Mouse (Mus musculus) liver, embryonic 15.5 days (tissue): ENCODE measurements around the gene Nxf1. TPM values are rescaled to one million over a fixed set of nuclear protein-coding genes. Genes with fewer than 3 reads are reported as not detected.

Experiments
- ATAC-seq: fragments of 200-750 bp; cut with Nextera tagmentation; 2 replicates; pipeline ENCODE4 v1.8.0; 2017; ENCODE audit warnings: moderate number of reproducible peaks, mild to moderate bottlenecking, moderate library complexity; ENCODE audit not compliant: insufficient read depth
- H3K27ac ChIP-seq: fragments of 300-500 bp; sonication (generic); replicated peaks from 2 replicates; pipeline ENCODE4 v1.5.1; 2015; ENCODE audit warnings: mild to moderate bottlenecking, inconsistent platforms
- H3K27me3 ChIP-seq: fragments of 300-500 bp; sonication (generic); 2 replicates; pipeline ENCODE4 v1.6.1; 2015; ENCODE audit warnings: mild to moderate bottlenecking, inconsistent platforms
- H3K36me3 ChIP-seq: fragments of 300-500 bp; sonication (generic); replicated peaks from 2 replicates; pipeline ENCODE4 v1.6.1; 2015; ENCODE audit warnings: moderate library complexity, mild to moderate bottlenecking, inconsistent platforms
- H3K4me1 ChIP-seq: fragments of 300-500 bp; sonication (generic); replicated peaks from 2 replicates; pipeline ENCODE4 v1.6.1; 2015; ENCODE audit warnings: inconsistent platforms
- H3K4me2 ChIP-seq: fragments of 300-500 bp; sonication (generic); 2 replicates; pipeline ENCODE4 v1.6.1; 2015; ENCODE audit warnings: moderate library complexity, mild to moderate bottlenecking, inconsistent platforms
- H3K4me3 ChIP-seq: fragments of 300-500 bp; sonication (generic); replicated peaks from 2 replicates; pipeline ENCODE4 v1.5.1; 2015; ENCODE audit warnings: mild to moderate bottlenecking, inconsistent platforms
- H3K9ac ChIP-seq: fragments of 300-500 bp; sonication (generic); 2 replicates; pipeline ENCODE4 v1.6.1; 2015; ENCODE audit warnings: moderate library complexity, mild to moderate bottlenecking, inconsistent platforms
- H3K9me3 ChIP-seq: fragments of 300-500 bp; sonication (generic); replicated peaks from 2 replicates; pipeline ENCODE4 v1.6.1; 2016; ENCODE audit warnings: inconsistent platforms
- whole genome bisulfite sequencing: fragments of 180-500 bp; shearing (Covaris S2); methylation state at CpG from one replicate; pipeline ENCODE4 v1.1.7; 2015; ENCODE audit warnings: mixed read lengths; ENCODE audit not compliant: insufficient replicate concordance; 5-methylcytosine and 5-hydroxymethylcytosine counted together
- polyA plus RNA-seq: library from polyadenylated mRNA; unstranded; fragments of >200 nt; fragmentation: Nextera tagmentation; extraction: Ambion mirVana; gene quantifications from 2 replicates; pipeline ENCODE4 v1.2.1, GENCODE M21; 2015

Nxf1 gene
- polyA plus RNA-seq, 1 experiment from 2014 or later: 81.2 TPM

- Histone ChIP-seq H3K9ac (peak within 1 kb of the TSS; percentile 63), H3K9me3 (no peaks in the 10 kb centered on the region), H3K27me3 (no peaks in the 10 kb centered on the region), H3K36me3 (peaks cover 28% of the 10 kb centered on the region), H3K27ac (peak within 1 kb of the TSS; percentile 80), H3K4me1 (peaks cover 53% of the 10 kb centered on the region), H3K4me2 (peak within 1 kb of the TSS; percentile 81), H3K4me3 (peak within 1 kb of the TSS; percentile 73)
- ATAC-seq: peak; percentile 96
- WGBS: under 1% methylated on average over 30 of the region's 30 CpGs
Measured at GRCm38 (mm10) chr19:8802130-8802821, 45.4 kb downstream of the Nxf1 start, which contains the start of gene Zbtb3. Gene Zbtb3, plus strand, starts transcription at chr19:8802555.

- WGBS: 70% methylated on average over 9 of the region's 9 CpGs
- Histone ChIP-seq H3K9me3 (no peaks in the 10 kb centered on the region), H3K36me3 (peaks cover 38% of the 10 kb centered on the region), H3K4me2 (peak overlapping the region; percentile 81), H3K4me3 (peak overlapping the region; percentile 73; the same call in 1 of the 2 replicates), H3K27ac (peak overlapping the region; percentile 76), H3K4me1 (peaks cover 43% of the 10 kb centered on the region), H3K27me3 (no peaks in the 10 kb centered on the region), H3K9ac (no peak overlapping the region)
- ATAC-seq: no peak
Measured at GRCm38 (mm10) chr19:8803204-8803780, 46.4 kb downstream of the Nxf1 start.

- H3K9me3 ChIP-seq: no peaks in the 10 kb centered on the region
- 0 out of 2 replicates have a peak overlapping the region, but pooled peaks have one; percentile 76 for H3K27ac ChIP-seq
- H3K27me3 ChIP-seq: no peaks in the 10 kb centered on the region
- ATAC-seq: no peak
- peaks cover 35% of the 10 kb centered on the region for H3K4me1 ChIP-seq
- no peak overlapping the region for H3K9ac ChIP-seq
- H3K4me3 ChIP-seq: no peak overlapping the region
- no peak overlapping the region for H3K4me2 ChIP-seq
- peaks cover 43% of the 10 kb centered on the region for H3K36me3 ChIP-seq
- WGBS: 66% methylated on average over 11 of the region's 11 CpGs
Measured at GRCm38 (mm10) chr19:8803879-8804660, 47.2 kb downstream of the Nxf1 start.

- Histone ChIP-seq H3K27ac (no peak overlapping the region), H3K36me3 (peaks cover 67% of the 10 kb centered on the region), H3K9me3 (no peaks in the 10 kb centered on the region), H3K4me2 (no peak overlapping the region), H3K4me1 (peaks cover 22% of the 10 kb centered on the region), H3K27me3 (no peaks in the 10 kb centered on the region), H3K9ac (no peak overlapping the region), H3K4me3 (no peak overlapping the region)
- 79% methylated on average over 5 of the region's 5 CpGs for WGBS
- ATAC-seq: no peak
Measured at GRCm38 (mm10) chr19:8806810-8807209, 49.9 kb downstream of the Nxf1 start.

GRCm38 (mm10) chr19:8815812-8816211, 58.9 kb downstream of the Nxf1 start:
- Histone ChIP-seq H3K36me3 (peaks cover 60% of the 10 kb centered on the region), H3K27ac (no peak overlapping the region), H3K4me2 (no peak overlapping the region), H3K4me1 (peaks cover 26% of the 10 kb centered on the region), H3K9me3 (no peaks in the 10 kb centered on the region), H3K9ac (no peak overlapping the region), H3K4me3 (no peak overlapping the region), H3K27me3 (no peaks in the 10 kb centered on the region)
- no peak for ATAC-seq
- 82% methylated on average over 11 of the region's 11 CpGs for WGBS

- 73% methylated on average over 3 of the region's 3 CpGs for WGBS
- H3K27me3 ChIP-seq: no peaks in the 10 kb centered on the region
- H3K4me3 ChIP-seq: peak overlapping the region; percentile 14
- 0 out of 2 replicates have a peak overlapping the region, but pooled peaks have one; percentile 1 for H3K9ac ChIP-seq
- peaks cover 52% of the 10 kb centered on the region for H3K36me3 ChIP-seq
- no peaks in the 10 kb centered on the region for H3K9me3 ChIP-seq
- no peak for ATAC-seq
- no peak overlapping the region for H3K27ac ChIP-seq
- peaks cover 28% of the 10 kb centered on the region for H3K4me1 ChIP-seq
- H3K4me2 ChIP-seq: peak overlapping the region; percentile 86
Measured at GRCm38 (mm10) chr19:8817001-8817400, 60.1 kb downstream of the Nxf1 start.

GRCm38 (mm10) chr19:8818301-8818798, 61.5 kb downstream of the Nxf1 start:
- H3K36me3 ChIP-seq: peaks cover 47% of the 10 kb centered on the region
- no peaks in the 10 kb centered on the region for H3K9me3 ChIP-seq
- peak overlapping the region; percentile 92 for H3K4me3 ChIP-seq
- no peak for ATAC-seq
- H3K9ac ChIP-seq: peak overlapping the region; percentile 95
- peaks cover 42% of the 10 kb centered on the region for H3K4me1 ChIP-seq
- H3K27ac ChIP-seq: peak overlapping the region; percentile 100
- no peaks in the 10 kb centered on the region for H3K27me3 ChIP-seq
- H3K4me2 ChIP-seq: peak overlapping the region; percentile 86
- WGBS: 13% methylated on average over 14 of the region's 14 CpGs

- H3K27me3 ChIP-seq: no peaks in the 10 kb centered on the region
- H3K36me3 ChIP-seq: peaks cover 48% of the 10 kb centered on the region
- H3K9me3 ChIP-seq: no peaks in the 10 kb centered on the region
- H3K27ac ChIP-seq: peak within 1 kb of the TSS; percentile 100
- peak within 1 kb of the TSS; percentile 92 for H3K4me3 ChIP-seq
- peak within 1 kb of the TSS; percentile 86 for H3K4me2 ChIP-seq
- peak within 1 kb of the TSS; percentile 95 for H3K9ac ChIP-seq
- 1% methylated on average over 33 of the region's 33 CpGs for WGBS
- peak; percentile 78 for ATAC-seq
- H3K4me1 ChIP-seq: peaks cover 43% of the 10 kb centered on the region
Measured at GRCm38 (mm10) chr19:8818801-8819595, 62.1 kb downstream of the Nxf1 start, which contains the start of gene Ttc9c. Gene Ttc9c, minus strand, starts transcription at chr19:8819333.

GRCm38 (mm10) chr19:8819596-8820423, 62.9 kb downstream of the Nxf1 start, which contains the start of gene Hnrnpul2:
Gene Hnrnpul2, plus strand, starts transcription at chr19:8820010.
- Histone ChIP-seq H3K4me3 (peak within 1 kb of the TSS; percentile 92), H3K9me3 (no peaks in the 10 kb centered on the region), H3K36me3 (peaks cover 49% of the 10 kb centered on the region), H3K4me2 (peak within 1 kb of the TSS; percentile 86), H3K9ac (peak within 1 kb of the TSS; percentile 95), H3K27ac (peak within 1 kb of the TSS; percentile 100), H3K4me1 (peaks cover 43% of the 10 kb centered on the region), H3K27me3 (no peaks in the 10 kb centered on the region)
- peak; percentile 90 for ATAC-seq
- whole genome bisulfite sequencing: under 1% methylated on average over 83 of the region's 83 CpGs
